Mouse (Mus musculus) T-cell, adult 2 months (primary cell): ENCODE data around the gene Ssbp3.
A peak's percentile ranks its signal among the peaks of the same experiment; 100 is the strongest.

Experiments used
- DNase-seq: peaks from one replicate; pipeline ENCODE4 v3.0.0; 2022; ENCODE audit warnings: low spot score

Ssbp3 gene

DNA sequence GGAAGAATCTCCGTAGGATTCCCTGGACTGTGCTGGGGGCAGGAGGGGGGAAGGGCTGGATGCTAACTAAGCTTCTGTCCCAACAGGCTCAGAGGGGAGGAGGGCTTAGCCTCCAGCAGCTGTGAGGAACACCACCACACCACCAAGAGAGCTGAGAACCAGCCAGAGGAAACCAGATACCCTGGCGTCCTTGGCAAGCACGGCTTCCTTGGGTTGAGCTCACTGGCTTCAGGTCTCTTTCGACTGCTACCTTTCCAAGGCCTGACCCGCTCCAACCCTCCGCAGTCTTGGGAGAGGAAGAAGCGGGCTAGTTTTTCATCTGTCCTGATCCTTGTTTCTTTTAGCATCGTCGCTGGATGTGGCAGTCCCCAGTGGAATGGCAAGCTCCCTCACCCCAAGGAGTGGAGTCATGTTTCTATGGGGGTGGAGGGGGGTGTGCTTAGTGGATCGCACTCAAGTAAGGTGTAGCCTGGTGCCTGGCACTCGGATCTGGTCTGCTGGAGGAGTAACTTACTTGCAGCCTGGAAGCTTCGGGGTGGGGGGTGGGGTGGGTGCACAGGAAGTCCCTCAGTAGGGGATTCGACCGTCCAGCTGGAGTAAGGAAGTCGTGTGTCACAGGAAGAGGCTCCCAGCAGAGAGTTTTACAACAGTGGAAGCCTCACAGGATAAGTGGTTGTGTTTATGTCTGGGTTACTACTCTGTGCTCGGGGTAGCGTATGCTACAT lies 2.6 kb upstream of the Ssbp3 start:
- DNase-seq, result no peak

DNA sequence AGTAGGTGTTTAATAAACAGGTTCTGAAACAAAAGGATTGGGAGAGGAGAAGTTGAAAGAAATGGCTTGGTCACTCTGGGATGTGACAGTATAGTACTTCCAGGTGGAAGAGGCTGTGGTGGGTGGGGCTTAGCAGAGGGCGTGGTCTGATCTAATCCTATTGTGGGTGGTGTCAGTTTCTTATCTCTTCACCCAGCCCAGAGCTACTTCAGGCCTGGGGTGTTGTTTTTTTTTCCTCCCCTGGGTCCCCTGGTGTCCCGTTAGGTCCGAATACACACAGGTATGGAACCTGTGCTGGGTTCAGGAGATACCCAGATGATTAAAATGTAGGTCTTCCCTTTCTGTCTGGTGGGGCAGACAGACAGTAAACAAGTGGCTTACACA lies 2.1 kb upstream of the Ssbp3 start:
- no peak for DNase-seq

DNA sequence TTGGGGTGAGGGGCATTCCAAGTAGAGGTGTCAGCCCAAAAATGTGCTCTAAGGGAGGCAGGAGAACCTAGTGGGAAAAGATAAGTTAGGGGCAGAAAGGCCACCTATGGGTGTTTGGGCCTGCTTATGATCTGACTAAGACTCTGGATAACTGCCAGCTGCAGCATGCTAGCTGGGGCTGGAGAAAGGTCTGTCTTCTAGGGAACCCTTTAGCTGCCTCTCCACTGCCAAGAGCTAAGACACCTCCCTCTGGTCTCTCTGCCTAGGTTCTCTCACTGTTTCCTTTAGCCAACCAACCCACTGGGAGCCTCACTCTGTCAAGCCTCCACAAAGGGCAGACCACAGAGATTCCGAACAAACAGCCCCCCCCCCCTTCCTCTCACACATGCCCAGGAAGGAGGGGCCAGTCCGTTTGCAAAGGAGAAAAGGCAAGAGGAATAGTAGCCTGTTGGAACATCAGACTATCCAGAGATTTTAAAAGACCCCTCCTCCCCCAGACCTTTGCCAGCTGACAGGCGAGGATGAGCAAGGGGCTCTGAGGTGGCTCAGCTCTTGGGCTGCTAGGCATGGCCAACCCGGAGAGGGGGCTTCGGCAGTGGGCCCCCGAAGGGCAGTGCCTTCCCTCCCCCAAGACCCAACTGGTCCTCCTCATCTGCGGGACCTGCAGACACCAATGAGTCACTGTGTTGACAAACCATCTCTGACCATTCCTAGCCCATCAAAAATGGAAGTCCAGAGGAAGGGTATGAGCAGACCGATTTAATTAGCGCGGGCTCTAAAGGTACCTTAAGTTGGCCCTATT lies 1.4 kb upstream of the Ssbp3 start:
- DNase-seq, result peak; percentile 46

DNA sequence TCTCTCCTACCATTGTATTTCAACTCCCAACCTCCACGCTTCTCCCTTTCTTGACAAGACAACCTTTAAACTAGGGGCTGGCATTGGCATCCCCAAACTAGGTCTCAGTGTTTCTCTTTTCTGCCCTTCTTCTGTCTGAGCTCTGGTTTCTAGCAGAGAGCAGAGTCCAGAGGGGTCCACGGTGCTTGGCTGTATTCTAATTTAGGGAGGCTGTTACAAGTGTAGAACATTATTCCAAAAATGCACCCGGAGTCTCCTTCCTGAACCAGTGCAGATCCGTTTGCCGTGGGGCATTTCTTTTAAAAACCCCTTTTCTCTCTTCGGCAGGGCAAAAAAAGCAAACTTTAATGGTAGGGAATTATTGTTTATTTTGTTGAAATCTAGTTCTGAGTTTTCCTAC lies 704 bp upstream of the Ssbp3 start:
- DNase-seq, result no peak

DNA sequence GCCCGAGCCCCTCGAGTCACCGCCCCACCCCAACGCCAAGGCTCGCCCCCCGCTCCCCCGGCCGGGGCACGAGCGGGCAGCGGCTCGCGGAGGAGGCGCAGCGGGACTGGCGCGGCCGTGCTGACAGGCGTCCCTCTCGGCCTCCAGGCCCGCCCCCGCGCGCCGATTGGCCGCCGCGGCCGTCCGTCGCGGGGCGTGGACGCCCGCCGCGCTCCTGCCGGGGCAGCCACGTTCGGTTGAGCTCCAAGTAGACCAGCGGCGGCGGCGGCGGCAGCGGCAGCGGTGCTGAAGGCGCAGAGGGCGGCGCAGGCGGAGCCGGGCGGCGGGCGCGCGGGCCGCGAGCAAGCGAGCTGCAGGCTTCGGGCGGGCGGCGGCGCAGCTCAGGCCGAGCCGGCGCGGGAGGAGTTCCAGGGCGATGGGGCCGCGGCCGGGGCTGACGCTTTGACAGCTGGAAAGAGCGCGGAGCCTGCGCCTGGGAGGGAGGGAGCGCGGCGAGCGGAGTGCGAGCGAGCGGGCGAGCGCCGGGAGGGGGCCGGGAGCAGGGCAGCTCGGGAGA lies 823 bp downstream of the Ssbp3 start:
- peak; percentile 89 for DNase-seq

DNA sequence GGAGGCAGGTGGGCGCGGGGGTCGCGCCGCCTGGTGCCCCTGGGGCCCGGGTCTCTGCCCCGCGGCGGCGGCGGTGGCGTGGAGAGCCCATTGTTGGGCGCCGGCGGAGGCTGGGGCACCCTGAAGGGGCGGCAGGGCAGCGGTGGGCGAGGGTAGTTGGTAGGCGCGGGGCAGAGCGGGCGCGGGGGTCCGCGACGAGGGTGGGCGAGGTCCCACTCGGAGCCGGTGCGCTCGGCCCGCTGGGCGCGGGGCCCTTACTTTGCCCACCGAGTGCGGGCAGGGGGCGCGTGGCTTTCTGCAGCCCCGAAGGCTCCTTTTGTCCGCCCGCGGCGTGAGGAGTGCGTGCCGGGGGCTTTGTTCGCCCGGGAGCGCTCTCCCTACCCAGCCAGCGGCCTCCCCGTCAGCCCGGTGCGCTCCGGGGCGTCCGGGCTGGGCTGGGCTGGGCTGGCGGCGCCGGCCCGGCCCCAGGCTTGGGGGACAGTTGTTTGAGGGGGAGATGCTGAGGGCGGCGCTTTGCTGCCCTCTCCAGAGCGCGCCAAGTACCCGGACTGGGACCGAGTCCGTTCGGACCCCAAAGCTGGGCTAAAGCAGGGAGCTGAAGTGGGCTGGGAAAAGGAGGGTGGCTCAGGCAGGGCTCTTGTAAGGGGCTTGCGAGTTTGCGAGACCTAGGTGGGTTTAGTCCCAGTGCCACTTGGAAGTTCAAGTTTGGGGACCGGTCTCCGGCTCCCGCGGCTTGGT lies 1.6 kb downstream of the Ssbp3 start:
- DNase-seq, result no peak

DNA sequence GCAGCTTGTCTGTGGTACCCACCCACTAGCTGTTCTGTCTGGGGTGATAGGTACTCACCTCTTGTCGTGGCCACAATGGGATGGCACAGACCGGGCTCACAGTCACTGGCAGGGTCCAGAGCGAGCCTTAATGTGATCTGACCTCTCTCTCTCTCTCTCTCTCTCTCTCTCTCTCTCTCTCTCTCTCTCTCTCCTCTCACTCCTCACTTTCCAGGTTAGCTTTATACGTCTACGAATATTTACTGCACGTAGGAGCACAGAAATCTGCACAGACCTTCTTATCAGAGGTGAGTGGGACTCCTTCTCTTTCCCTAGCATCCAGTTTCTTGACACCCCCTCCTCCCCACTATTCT lies 2.2 kb downstream of the Ssbp3 start:
- DNase-seq, result no peak

DNA sequence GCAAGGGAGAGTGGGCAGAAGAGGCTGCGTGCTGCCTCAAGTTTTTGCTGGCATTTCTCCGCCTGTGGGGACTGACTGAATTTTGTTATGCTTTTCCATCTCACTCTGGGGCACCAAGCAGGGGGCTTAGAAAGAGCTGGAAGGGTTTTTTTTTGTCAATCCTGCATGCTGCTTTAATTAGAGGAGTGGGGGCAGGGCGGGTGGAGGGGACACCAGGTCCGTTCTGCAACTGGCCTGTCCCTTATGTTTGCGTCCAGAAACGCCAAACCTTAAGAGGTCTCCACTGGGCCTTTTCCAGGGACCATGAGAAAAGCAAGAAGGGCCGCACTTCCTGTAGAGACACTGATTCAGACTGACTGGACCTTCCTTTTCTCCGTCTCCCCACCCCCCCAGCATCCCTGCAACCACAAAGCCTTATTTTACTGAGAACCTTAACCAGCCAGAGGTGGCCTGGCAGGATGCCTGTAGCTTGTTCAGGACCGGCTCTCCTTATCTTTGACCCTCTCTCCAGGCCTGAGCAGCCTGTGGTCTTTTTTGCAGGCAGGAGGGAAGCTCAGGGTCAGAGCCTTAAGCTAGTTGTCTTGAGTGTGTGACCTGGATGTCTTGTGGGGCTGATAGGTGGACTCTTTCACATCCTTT lies 3.0 kb downstream of the Ssbp3 start:
- no peak for DNase-seq

DNA sequence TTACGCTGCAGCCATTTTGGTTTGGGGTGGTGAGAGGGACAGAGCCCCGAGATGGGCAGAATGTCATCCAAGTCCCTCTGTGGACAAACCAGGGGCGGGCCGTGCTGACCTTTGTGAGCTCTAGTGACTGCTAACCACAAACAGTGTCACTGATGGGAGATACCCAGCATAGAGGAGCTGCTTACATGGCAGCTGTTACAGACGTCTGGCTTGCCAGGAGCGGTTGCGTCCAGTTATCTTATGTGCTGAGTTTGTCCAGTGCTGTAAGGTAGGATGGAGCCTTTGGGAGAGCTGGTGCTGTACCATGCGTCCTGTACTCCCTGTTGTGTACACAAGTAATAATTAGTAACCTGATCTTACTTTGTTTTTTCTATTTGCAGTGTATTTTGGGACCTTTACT lies 4.8 kb downstream of the Ssbp3 start:
- DNase-seq, result no peak

DNA sequence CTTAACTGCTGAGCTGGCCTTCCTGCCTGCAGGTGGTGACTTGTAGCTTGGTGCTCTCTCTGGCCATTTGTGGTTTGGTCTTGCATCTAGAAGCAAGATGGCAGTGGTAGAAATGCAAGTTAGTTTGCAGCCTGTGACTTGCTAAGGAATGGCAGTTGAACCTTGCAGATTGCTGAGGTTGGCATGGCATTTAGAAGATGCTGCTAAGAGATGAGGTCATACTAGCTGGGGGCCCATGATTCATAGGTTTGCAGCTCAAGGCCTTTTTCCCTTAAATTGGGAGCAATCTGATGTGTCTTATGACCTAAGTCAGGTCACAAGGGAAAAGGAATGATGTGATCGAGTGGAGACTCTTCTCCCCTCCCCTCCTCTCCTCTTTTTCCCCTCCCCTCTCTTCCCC lies 7.8 kb downstream of the Ssbp3 start:
- no peak for DNase-seq

DNA sequence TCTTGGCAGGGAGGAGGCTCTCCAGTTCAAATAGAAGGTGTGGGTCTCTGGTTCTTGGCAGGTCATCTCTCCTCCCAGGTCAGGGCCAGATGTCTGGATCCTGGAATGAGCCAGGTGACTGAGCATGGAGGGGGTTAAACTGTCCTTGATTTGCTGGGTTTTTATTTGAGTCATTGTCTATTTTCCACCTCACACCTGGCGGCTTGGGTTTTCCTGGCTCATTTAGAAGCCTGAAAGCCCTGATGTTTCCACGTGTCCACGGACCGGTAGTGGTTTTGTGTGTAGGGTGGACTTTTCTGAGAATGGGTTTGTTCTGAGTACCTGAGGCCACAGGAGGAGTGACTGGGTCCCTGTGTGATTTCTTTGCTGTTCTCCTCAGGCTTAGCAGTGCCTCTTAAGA lies 9.6 kb downstream of the Ssbp3 start:
- DNase-seq, result no peak

DNA sequence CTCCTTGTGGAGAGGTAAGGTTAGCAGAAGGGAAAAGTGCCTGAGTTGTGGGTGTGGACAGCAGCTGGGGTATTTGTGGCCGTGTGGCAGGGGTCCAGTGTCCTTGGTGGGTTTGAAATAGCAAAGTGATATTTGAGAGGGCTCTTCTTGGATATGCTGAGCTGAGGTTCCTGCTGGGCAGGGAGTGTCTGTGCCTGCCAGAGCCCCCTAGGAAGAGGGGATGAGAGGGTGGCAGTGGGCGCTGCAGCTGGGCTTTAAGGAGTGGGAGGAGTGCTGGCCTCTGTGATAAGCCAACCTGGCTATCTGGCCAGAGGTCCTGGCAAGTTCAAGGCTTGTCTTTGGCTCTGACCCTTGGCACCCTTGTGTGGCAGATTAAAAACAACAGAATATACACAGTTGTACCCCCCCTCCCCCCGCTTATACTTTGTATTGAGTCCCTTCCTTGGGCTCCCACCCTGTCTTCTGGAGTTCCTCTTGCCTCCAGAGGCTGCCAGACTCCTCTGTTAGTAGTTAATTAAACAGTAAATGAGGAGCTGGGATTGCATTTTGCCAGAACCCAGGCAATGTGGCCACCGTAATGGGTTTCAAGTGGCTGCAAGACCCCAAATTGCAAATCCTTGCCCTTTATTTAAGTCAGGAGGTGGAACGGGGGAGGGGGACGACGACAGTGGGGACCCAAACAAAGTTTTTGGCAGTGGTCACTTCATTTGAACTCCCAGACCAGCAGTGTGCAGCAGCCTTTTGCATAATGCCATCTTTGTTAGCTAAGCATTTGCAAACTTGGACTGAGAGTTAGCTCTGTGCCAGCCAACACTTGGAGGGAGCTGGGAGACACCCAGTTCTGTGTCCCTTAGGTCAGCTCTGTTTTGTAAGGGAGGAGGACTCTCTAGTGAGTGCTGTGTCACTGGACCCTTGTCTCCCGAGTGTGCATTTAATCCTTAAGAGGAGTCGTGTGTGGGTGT lies 11.2 kb downstream of the Ssbp3 start:
- DNase-seq, result no peak

DNA sequence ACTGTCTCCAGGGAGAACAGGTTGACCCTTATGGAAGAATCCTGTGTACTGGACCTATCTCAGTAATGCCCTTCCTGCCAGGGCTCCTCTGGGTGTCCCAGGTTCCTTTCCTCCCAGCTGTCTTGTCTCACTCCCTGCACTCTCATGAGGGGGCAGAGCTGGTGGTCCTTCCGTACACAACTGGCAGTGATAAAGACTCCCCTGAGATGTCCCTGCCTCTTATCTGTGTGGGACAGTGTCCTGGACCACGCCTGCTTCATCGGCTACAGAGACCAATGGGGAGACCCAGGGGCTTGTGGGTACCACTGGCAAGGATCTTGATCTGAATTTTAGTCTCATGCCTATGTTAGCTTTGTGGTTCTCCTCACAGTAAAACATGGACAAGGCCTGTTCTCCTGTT lies 12.4 kb downstream of the Ssbp3 start:
- no peak for DNase-seq

DNA sequence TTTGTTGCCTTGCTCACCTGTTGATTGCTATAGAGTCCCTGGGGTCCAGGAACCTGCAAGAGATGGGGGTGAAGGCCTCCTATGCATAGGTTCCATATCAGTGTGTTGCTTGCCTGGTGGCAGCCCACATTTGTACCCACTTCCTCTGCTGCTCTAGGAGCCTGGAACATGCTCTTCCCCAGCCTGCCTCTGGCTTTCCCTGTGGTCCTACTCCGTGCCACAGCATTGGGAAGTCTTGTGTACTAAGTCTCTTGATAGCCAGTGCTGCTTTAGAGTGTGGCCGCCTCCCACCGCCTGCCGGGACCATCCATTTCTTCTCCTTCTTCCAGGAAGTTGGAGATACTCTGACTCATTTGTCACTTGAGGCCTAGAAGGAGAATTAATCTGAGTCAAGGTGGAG lies 13.7 kb downstream of the Ssbp3 start:
- no peak for DNase-seq

DNA sequence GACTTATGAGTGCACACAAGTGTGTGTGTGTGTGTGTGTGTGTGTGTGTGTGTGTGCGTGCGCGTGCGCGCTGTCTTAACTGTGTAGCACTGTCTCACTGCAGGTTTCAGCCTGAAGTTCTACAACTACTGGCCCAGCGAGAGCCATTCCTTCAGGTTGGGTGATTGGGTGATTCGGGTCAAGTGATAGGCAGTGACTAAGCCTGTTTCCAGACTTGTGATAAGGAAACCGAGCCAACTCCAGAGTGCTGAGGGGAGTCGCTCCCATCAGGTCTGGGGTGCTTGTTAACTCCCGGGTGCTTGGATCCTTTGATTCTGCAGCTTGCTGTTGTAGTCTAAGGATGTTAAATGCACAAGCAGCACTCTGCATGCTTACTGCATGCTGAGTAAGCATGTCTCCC lies 14.4 kb downstream of the Ssbp3 start:
- DNase-seq, result no peak

DNA sequence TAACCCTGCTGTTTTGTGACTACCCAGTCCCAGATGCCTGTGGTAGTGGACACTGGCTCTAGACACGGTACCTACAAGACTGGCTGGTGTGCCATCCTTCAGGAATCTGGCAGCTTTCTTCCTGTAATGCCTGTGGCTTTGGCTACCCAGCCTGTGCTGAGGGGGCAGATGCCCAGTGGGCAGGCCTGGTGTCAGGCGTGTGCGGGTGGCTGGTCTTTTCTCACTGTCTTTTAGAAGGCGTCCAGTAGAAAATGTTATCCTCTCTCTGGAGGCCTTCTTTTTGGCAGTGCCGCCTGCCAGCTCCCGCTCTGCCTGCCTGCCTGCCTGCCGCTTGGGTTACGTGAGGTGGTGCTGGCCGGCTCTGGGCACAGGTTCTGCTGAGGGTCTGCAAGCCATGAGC lies 15.9 kb downstream of the Ssbp3 start:
- no peak for DNase-seq

DNA sequence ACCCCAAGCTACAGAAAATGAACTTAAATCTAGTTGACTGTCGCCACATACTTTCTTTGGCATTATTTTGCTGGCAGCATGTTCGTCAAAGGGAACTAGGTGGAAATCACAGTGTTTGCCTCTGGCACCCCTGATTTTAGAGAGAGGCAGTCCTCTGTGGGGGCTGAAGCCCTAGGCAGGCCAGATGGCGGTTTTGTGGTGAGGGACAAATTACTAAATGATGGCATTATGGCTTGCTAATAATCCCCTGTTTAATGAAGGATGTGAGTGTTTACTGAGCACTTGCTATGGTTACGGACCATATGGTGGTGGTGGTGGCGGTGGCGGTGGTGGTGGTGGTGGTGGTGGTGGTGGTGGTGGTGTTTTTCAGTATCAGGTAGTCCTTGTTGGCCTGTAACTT lies 16.5 kb downstream of the Ssbp3 start:
- no peak for DNase-seq

DNA sequence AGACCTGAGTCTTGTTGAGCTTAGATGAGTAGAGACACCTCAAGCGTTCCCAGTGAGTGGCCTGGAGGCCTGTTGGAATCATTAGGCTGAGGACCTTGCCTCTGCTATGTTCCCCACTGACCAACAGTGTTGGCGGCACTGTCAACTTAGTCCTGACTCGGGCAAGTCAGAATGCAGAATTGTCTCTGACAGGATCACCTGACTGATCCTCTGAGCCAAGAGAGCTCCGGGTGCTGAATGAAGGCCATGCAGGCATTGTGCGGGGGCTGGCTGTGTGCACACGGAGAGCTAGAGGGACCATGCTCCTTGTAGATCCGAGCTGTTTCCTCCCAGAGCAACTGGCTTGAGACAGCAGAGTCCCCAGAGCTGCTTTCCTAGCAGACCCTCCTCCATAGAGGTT lies 18.5 kb downstream of the Ssbp3 start:
- no peak for DNase-seq

DNA sequence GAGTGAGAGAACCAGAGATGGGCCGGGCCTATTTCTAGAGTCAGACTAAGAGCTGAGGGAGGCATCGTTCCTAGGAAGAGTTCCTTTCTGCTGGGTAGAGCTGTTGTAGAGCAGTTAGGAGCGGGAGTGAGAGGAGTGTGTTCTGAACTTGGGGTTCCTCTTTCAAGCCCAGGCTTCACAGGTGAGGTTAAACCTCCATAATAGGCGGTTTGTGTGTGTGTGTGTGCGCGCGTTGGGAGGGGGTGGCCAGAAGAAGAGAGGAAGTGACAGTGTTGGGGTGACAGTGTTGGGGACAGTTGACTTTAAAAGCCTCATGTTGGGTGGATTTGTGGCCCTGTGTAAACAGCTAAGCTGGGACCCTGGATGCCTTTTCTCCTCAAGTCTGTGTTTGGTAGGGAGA lies 22.1 kb downstream of the Ssbp3 start:
- DNase-seq, result peak; percentile 48

DNA sequence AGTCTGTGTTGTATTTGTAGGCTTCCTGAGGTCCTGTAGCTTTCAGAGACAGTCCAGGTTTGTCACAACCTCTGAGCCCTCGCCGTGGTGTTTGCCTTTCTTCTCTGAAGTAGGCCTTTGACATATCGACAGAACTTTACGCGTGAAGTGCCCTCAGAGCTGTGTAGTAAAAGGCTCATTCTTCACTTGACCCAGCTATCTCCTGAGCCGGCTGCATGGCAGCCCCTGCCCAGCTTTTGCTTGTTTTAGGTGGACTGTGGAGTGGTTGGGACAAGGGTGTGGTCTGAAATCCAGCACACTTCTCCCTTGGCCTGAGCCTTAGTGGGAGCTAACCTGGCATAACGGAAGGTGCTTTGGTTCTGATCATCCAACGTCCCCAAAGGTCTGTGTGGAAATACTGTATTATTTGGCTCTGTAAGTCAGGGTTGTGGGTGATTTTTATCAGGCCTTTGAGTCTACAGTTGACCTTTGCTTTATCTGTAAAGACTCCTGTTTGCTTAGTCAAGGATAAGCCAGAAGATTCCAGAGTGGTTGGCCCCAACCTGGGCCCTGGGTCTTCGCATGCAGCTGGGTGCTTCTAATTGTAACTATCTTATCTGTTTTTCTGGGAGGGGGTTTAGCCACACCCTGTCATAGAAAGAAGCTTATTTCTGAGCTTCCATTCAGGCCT lies 23.4 kb downstream of the Ssbp3 start:
- no peak for DNase-seq
